Mouse (Mus musculus) embryonic fibroblast, embryonic 13.5 days (primary cell): ENCODE data around the gene Rad17.

ENCODE experiments used
- CTCF ChIP-seq: IDR thresholded peaks from 2 replicates; pipeline ENCODE4 v1.5.1; 2011; ENCODE audit warnings: mild to moderate bottlenecking, control low read depth, low read length, moderate library complexity, borderline replicate concordance; ENCODE audit not compliant: insufficient read depth
- POLR2A ChIP-seq: IDR thresholded peaks from 2 replicates; pipeline ENCODE4 v1.6.1; 2011; ENCODE audit warnings: low read depth, mild to moderate bottlenecking, control low read depth, low read length, moderate library complexity

GRCm38 (mm10) chr13:100612903-100613302 is 37.9 kb downstream of the Rad17 start:
- TF ChIP-seq CTCF (no peak), POLR2A (no peak)
